Mouse (Mus musculus) midbrain, postnatal 0 days (tissue): Measurements from ENCODE around the gene 9330182O14Rik. TPM values are rescaled to one million over a fixed set of nuclear protein-coding genes. Genes with fewer than 3 reads are reported as not detected.
A peak's percentile ranks its signal among the peaks of the same experiment; 100 is the strongest.

ENCODE experiments used
- ATAC-seq: fragments of 200-750 bp; cut with Nextera tagmentation; 2 replicates; pipeline ENCODE4 v1.8.0; 2017; ENCODE audit warnings: moderate number of reproducible peaks, mild to moderate bottlenecking, moderate TSS enrichment, moderate library complexity; ENCODE audit not compliant: low FRiP score
- DNase-seq: peaks from one replicate; pipeline ENCODE4 v3.0.0-alpha.2; 2015; ENCODE audit warnings: low spot score
- H3K27ac ChIP-seq: fragments of 300-500 bp; sonication (generic); 2 replicates; pipeline ENCODE4 v1.5.1; 2014; ENCODE audit warnings: low read depth, mild to moderate bottlenecking, low read length, mixed read lengths
- H3K27me3 ChIP-seq: fragments of 300-500 bp; sonication (generic); 2 replicates; pipeline ENCODE4 v1.6.1; 2014; ENCODE audit warnings: low read length, control low read depth, mixed read lengths; ENCODE audit not compliant: insufficient read depth
- H3K36me3 ChIP-seq: fragments of 300-500 bp; sonication (generic); 2 replicates; pipeline ENCODE4 v1.6.1; 2014; ENCODE audit warnings: low read length, control low read depth, mixed read lengths; ENCODE audit not compliant: insufficient read depth
- H3K4me1 ChIP-seq: fragments of 300-500 bp; sonication (generic); 2 replicates; pipeline ENCODE4 v1.6.1; 2014; ENCODE audit warnings: mild to moderate bottlenecking, control low read depth, antibody characterized with exemption, low read length, mixed read lengths; ENCODE audit not compliant: insufficient read depth
- H3K4me2 ChIP-seq: fragments of 300-500 bp; sonication (generic); 2 replicates; pipeline ENCODE4 v1.6.1; 2014; ENCODE audit warnings: low read depth, mild to moderate bottlenecking, low read length, mixed read lengths; ENCODE audit not compliant: poor library complexity, severe bottlenecking
- H3K4me3 ChIP-seq: fragments of 300-500 bp; sonication (generic); 2 replicates; pipeline ENCODE4 v1.5.1; 2014; ENCODE audit warnings: low read depth, mild to moderate bottlenecking, low read length, moderate library complexity
- H3K9ac ChIP-seq: fragments of 300-500 bp; sonication (generic); replicated peaks from 2 replicates; pipeline ENCODE4 v1.6.1; 2014; ENCODE audit warnings: mild to moderate bottlenecking, low read length, moderate library complexity, mixed read lengths; ENCODE audit not compliant: poor library complexity, severe bottlenecking
- H3K9me3 ChIP-seq: fragments of 300-500 bp; sonication (generic); 2 replicates; pipeline ENCODE4 v1.6.1; 2016; ENCODE audit warnings: low read length, control low read depth
- CTCF ChIP-seq: IDR thresholded peaks from 2 replicates; pipeline ENCODE4 v1.5.1; 2016; ENCODE audit warnings: antibody characterized with exemption, mild to moderate bottlenecking
- WGBS: fragments of 180-500 bp; shearing (Covaris S2); extraction: QIAGEN DNeasy Blood & Tissue Kit; methylation state at CpG from one replicate; pipeline ENCODE4 v1.1.7; 2014; 5-methylcytosine and 5-hydroxymethylcytosine counted together
- polyA plus RNA-seq: library from polyadenylated mRNA; unstranded; fragments of >200 nt; fragmentation: Nextera tagmentation; extraction: Ambion mirVana; gene quantifications from 2 replicates; pipeline ENCODE4 v1.2.1, GENCODE M21; 2015
- total RNA-seq: library from RNA; depleted of rRNA; stranded (reverse); fragments of >200 nt; gene quantifications from 2 replicates; pipeline ENCODE4 v1.2.3, GENCODE M21; 2014

Gene 9330182O14Rik
- total and polyA plus RNA-seq, 2 experiments from 2014 or later, result not detected

GRCm38 (mm10) chr15:40157683-40158082, 23.5 kb downstream of the 9330182O14Rik start:
- peak; percentile 72 for TF ChIP-seq CTCF
- no peak for ATAC-seq
- no peaks in the 10 kb centered on the region for H3K36me3 ChIP-seq
- no peak overlapping the region for H3K27ac ChIP-seq
- no peaks in the 10 kb centered on the region for H3K4me1 ChIP-seq
- H3K4me2 ChIP-seq, result no peak overlapping the region
- 72% methylated on average over 6 of the region's 6 CpGs for WGBS
- H3K9me3 ChIP-seq, result no peaks in the 10 kb centered on the region
- no peak overlapping the region for H3K4me3 ChIP-seq
- DNase-seq, result peak; percentile 62
- no peak overlapping the region for H3K9ac ChIP-seq
- no peaks in the 10 kb centered on the region for H3K27me3 ChIP-seq

- H3K4me3 ChIP-seq, result no peak overlapping the region
- no peaks in the 10 kb centered on the region for H3K9me3 ChIP-seq
- H3K9ac ChIP-seq, result no peak overlapping the region
- 0 out of 2 replicates have a peak overlapping the region, but pooled peaks have one; percentile 38 for H3K27ac ChIP-seq
- H3K27me3 ChIP-seq, result no peaks in the 10 kb centered on the region
- H3K4me1 ChIP-seq, result no peaks in the 10 kb centered on the region
- peak overlapping the region; percentile 15; the same call in 1 of the 2 replicates for H3K4me2 ChIP-seq
- peak; percentile 87 for TF ChIP-seq CTCF
- peak; percentile 42; the same call in 1 of the 2 replicates for ATAC-seq
- WGBS, result 29% methylated on average over 9 of the region's 9 CpGs
- DNase-seq, result peak; percentile 85
- no peaks in the 10 kb centered on the region for H3K36me3 ChIP-seq
Observed at GRCm38 (mm10) chr15:40166560-40167275, 32.6 kb downstream of the 9330182O14Rik start.

- H3K4me2 ChIP-seq, result peak overlapping the region; percentile 15; the same call in 1 of the 2 replicates
- no peak overlapping the region for H3K4me3 ChIP-seq
- 48% methylated on average over 26 of the region's 26 CpGs for WGBS
- peak; percentile 17 for DNase-seq
- no peaks in the 10 kb centered on the region for H3K27me3 ChIP-seq
- no peaks in the 10 kb centered on the region for H3K9me3 ChIP-seq
- H3K4me1 ChIP-seq, result no peaks in the 10 kb centered on the region
- no peak for TF ChIP-seq CTCF
- peak overlapping the region; percentile 38; the same call in 1 of the 2 replicates for H3K27ac ChIP-seq
- no peaks in the 10 kb centered on the region for H3K36me3 ChIP-seq
- ATAC-seq, result no peak
- no peak overlapping the region for H3K9ac ChIP-seq
Observed at GRCm38 (mm10) chr15:40167276-40168139, 33.3 kb downstream of the 9330182O14Rik start.

- 63% methylated on average over 10 of the region's 10 CpGs for WGBS
- H3K4me1 ChIP-seq, result no peaks in the 10 kb centered on the region
- no peak overlapping the region for H3K4me2 ChIP-seq
- no peak overlapping the region for H3K9ac ChIP-seq
- no peak for ATAC-seq
- H3K27me3 ChIP-seq, result no peaks in the 10 kb centered on the region
- no peaks in the 10 kb centered on the region for H3K9me3 ChIP-seq
- no peak overlapping the region for H3K4me3 ChIP-seq
- no peak for TF ChIP-seq CTCF
- no peak for DNase-seq
- no peaks in the 10 kb centered on the region for H3K36me3 ChIP-seq
- 0 out of 2 replicates have a peak overlapping the region, but pooled peaks have one; percentile 38 for H3K27ac ChIP-seq
Observed at GRCm38 (mm10) chr15:40168140-40168688, 34.0 kb downstream of the 9330182O14Rik start.

DNA sequence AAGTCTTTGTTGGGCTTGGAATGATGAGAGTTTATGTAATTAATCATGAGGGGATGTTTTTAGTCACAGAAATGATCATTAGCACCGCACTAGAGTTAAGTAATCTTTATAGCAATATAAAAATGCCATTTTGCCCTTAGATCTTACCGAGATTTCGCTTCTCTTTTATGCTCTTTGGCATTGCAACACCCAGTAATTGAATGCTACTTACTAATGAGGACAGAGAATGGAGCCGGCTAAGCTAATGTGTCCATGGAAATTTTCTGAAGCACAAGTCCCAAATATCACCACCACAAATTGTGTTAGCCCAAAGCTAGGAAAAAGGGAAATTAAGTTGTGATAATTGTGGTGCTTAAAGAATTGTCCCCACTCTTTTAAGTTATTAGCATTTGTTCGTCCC, 34.9 kb downstream of the 9330182O14Rik start:
- Histone ChIP-seq H3K4me1 (no peaks in the 10 kb centered on the region), H3K27ac (no peak overlapping the region), H3K9ac (no peak overlapping the region), H3K27me3 (no peaks in the 10 kb centered on the region), H3K4me2 (no peak overlapping the region), H3K36me3 (no peaks in the 10 kb centered on the region), H3K9me3 (no peaks in the 10 kb centered on the region), H3K4me3 (no peak overlapping the region)
- ATAC-seq (no peak), DNase-seq (no peak)
- WGBS, result 80% methylated on average over 5 of the region's 5 CpGs
- TF ChIP-seq CTCF, result no peak
